ENCODE assay signal across 8 mouse cellular contexts in genomic region chr3:130180964-130181590, GRCm38 (mm10). TPM values are rescaled to one million over a fixed set of nuclear protein-coding genes. Genes with fewer than 3 reads are reported as not detected.
A peak's percentile ranks its signal among the peaks of the same experiment; 100 is the strongest.
DNase-seq lines count a peak whose midpoint lies in the region; ATAC-seq lines count a peak whose summit lies in the region.

No protein-coding gene starts in this region.

- DNase-seq in left cerebral cortex, postnatal 36 days (ENCODE audit: low spot score in 2 of 2), result peak; percentile 6 to 11
- no peak for DNase-seq in left cerebral cortex, adult 11 months (ENCODE audit: low spot score)
- peak; percentile 11 for DNase-seq in brain, adult 2 months (ENCODE audit: low read depth, low spot score)
- peak; percentile 67 for DNase-seq in forebrain, embryonic 11.5 days (ENCODE audit: low spot score)
- peak; percentile 77 for DNase-seq in intestine, embryonic 14.5 days (ENCODE audit: low spot score)
- peak; percentile 8 for DNase-seq in lung, postnatal 14 days
- no peak for DNase-seq in left cerebral cortex, postnatal 25 days (ENCODE audit: low spot score in 2 of 2)

- peak overlapping the region; percentile 37 for H3K4me3 ChIP-seq in forebrain, embryonic 11.5 days (ENCODE audit: low read depth, low read length)
- H3K4me3 ChIP-seq in intestine, embryonic 14.5 days (ENCODE audit: low read depth, low read length), result peak overlapping the region; percentile 69
- peak overlapping the region; percentile 58 for H3K4me3 ChIP-seq in stomach, embryonic 14.5 days (ENCODE audit: low read depth, low read length)

- H3K9me3 ChIP-seq in forebrain, embryonic 11.5 days (ENCODE audit: control insufficient read depth, low read length), result no peaks in the 10 kb centered on the region
- no peaks in the 10 kb centered on the region for H3K9me3 ChIP-seq in intestine, embryonic 14.5 days (ENCODE audit: control insufficient read depth, low read length)
- no peaks in the 10 kb centered on the region for H3K9me3 ChIP-seq in stomach, embryonic 14.5 days (ENCODE audit: control insufficient read depth, low read depth, low read length)

- H3K27ac ChIP-seq in forebrain, embryonic 11.5 days (ENCODE audit: low read depth, low read length), result no peak overlapping the region
- H3K27ac ChIP-seq in intestine, embryonic 14.5 days (ENCODE audit: low read depth), result no peak overlapping the region
- H3K27ac ChIP-seq in stomach, embryonic 14.5 days (ENCODE audit: low read length), result no peak overlapping the region

- H3K36me3 ChIP-seq in forebrain, embryonic 11.5 days (ENCODE audit: control insufficient read depth, insufficient read depth, low read length), result no peaks in the 10 kb centered on the region
- H3K36me3 ChIP-seq in intestine, embryonic 14.5 days (ENCODE audit: control insufficient read depth, insufficient read depth, low read length), result no peaks in the 10 kb centered on the region
- H3K36me3 ChIP-seq in stomach, embryonic 14.5 days (ENCODE audit: control insufficient read depth, insufficient read depth, low read length), result no peaks in the 10 kb centered on the region

- intact Hi-C loops in left cerebral cortex, postnatal 36 days (cut with DNase I), result loop anchor here (5.0 to 10.0 kb wide), 2 partner anchors 86 to 204 kb away; no protein-coding TSS in a partner anchor
- intact Hi-C loops in left cerebral cortex, postnatal 25 days (cut with DNase I), result loop anchor here (5.0 kb wide), 3 partner anchors 69 to 511 kb away; no protein-coding TSS in a partner anchor

- ATAC-seq in forebrain, embryonic 11.5 days (replicated peaks; ENCODE audit: low FRiP score), result peak; percentile 49; the same call in 1 of the 2 replicates
- ATAC-seq in intestine, embryonic 14.5 days (replicated peaks; ENCODE audit: low FRiP score, low TSS enrichment, low read depth), result peak; percentile 59; the same call in 1 of the 2 replicates
- ATAC-seq in stomach, embryonic 14.5 days (ENCODE audit: insufficient number of reproducible peaks, insufficient read depth, low FRiP score, low read depth), result peak; percentile 26; the same call in 1 of the 2 replicates

- peaks cover 3% of the 10 kb centered on the region for H3K27me3 ChIP-seq in forebrain, embryonic 11.5 days (ENCODE audit: control insufficient read depth, insufficient read depth, low read length)
- peaks cover 6% of the 10 kb centered on the region; the same call in 1 of the 2 replicates for H3K27me3 ChIP-seq in intestine, embryonic 14.5 days (replicated peaks; ENCODE audit: control insufficient read depth, insufficient read depth, low read length)
- 0 out of 2 replicates have a peak, but pooled peaks cover 4% of the 10 kb centered on the region for H3K27me3 ChIP-seq in stomach, embryonic 14.5 days (ENCODE audit: control insufficient read depth, insufficient read depth, low read length)

- H3K4me2 ChIP-seq in forebrain, embryonic 11.5 days (ENCODE audit: low read depth, low read length, severe bottlenecking), result peak overlapping the region; percentile 91
- peak overlapping the region; percentile 100 for H3K4me2 ChIP-seq in intestine, embryonic 14.5 days (ENCODE audit: low read length)
- peak overlapping the region; percentile 100 for H3K4me2 ChIP-seq in stomach, embryonic 14.5 days (replicated peaks; ENCODE audit: low read depth, low read length)

- WGBS in forebrain, embryonic 11.5 days, result under 1% methylated on average over 40 of the region's 40 CpGs
- under 1% methylated on average over 40 of the region's 40 CpGs for WGBS in intestine, embryonic 14.5 days
- WGBS in stomach, embryonic 14.5 days, result under 1% methylated on average over 40 of the region's 40 CpGs

- H3K4me1 ChIP-seq in forebrain, embryonic 11.5 days (replicated peaks; ENCODE audit: control insufficient read depth, insufficient read depth, low read length), result peaks cover 3% of the 10 kb centered on the region; the same call in 1 of the 2 replicates
- peaks cover 5% of the 10 kb centered on the region; the same call in 1 of the 2 replicates for H3K4me1 ChIP-seq in intestine, embryonic 14.5 days (replicated peaks; ENCODE audit: control insufficient read depth, insufficient read depth, low read length)
- 0 out of 2 replicates have a peak, but pooled peaks cover 5% of the 10 kb centered on the region for H3K4me1 ChIP-seq in stomach, embryonic 14.5 days (ENCODE audit: control insufficient read depth, insufficient read depth, low read length)

- H3K9ac ChIP-seq in forebrain, embryonic 11.5 days (ENCODE audit: low read length), result peak overlapping the region; percentile 51
- H3K9ac ChIP-seq in intestine, embryonic 14.5 days (ENCODE audit: low read length), result peak overlapping the region; percentile 51
- H3K9ac ChIP-seq in stomach, embryonic 14.5 days (replicated peaks; ENCODE audit: low read depth, low read length), result peak overlapping the region; percentile 42

RNA-seq across cellular contexts. Expression of gene Col25a1, which starts 49.8 kb away (rescaled TPM):
- 10 to 100 TPM; 40.2 to 46.7 TPM for total RNA-seq in left cerebral cortex, postnatal 36 days (2021)
- 2.1 and 2.4 TPM in 2 replicates for polyA plus RNA-seq in forebrain, embryonic 11.5 days (2014; fragmentation: Nextera tagmentation; extraction: Ambion mirVana)
- 4.7 and 5.4 TPM in 2 replicates for polyA plus RNA-seq in intestine, embryonic 14.5 days (2014; fragmentation: Nextera tagmentation; extraction: Ambion mirVana)
- 7.7 and 7.9 TPM in 2 replicates for polyA plus RNA-seq in stomach, embryonic 14.5 days (2014; fragmentation: Nextera tagmentation; extraction: Ambion mirVana)
- total RNA-seq in left cerebral cortex, postnatal 25 days (2021), result 10 to 100 TPM; 43.5 to 48.5 TPM

Comparison
In these comparisons a context has a peak if more than half of its experiments do, and no peak if none do; other contexts are left out.
1. DNase-seq: peak in left cerebral cortex, postnatal 36 days (2 of 2), brain, adult 2 months (single experiment), forebrain, embryonic 11.5 days (single experiment), intestine, embryonic 14.5 days (single experiment) and lung, postnatal 14 days (single experiment); none in left cerebral cortex, adult 11 months (single experiment) and left cerebral cortex, postnatal 25 days (0 of 2).
2. Peak in every context shown above with its lines, with median percentiles within 50 percentile points of each other: ATAC-seq, H3K4me2 ChIP-seq, H3K4me3 ChIP-seq and H3K9ac ChIP-seq.